Mouse (Mus musculus): ENCODE results near the gene Ankib1. TPM values are rescaled to one million over a fixed set of nuclear protein-coding genes. Genes with fewer than 3 reads are reported as not detected.
"Not testable (repeated sequence)": the region's sequence is repeated elsewhere in the genome, so short reads cannot be mapped to it uniquely, and the experiment has no call there.

Gene Ankib1
- polyA plus RNA-seq, 1 experiment from 2014 or later: 18.0 TPM

- no peaks in the 10 kb centered on the region for H3K27me3 ChIP-seq
- no peak overlapping the region for H3K4me2 ChIP-seq
- H3K9me3 ChIP-seq: no peaks in the 10 kb centered on the region
- WGBS: 79% methylated on average over 4 of the region's 4 CpGs
- H3K4me1 ChIP-seq (replicated peaks): peaks cover 11% of the 10 kb centered on the region; the same call in 1 of the 2 replicates
- no peak for ATAC-seq (ENCODE audit: low FRiP score, low read depth)
- no peak overlapping the region for H3K9ac ChIP-seq
- H3K4me3 ChIP-seq: no peak overlapping the region
- H3K36me3 ChIP-seq: no peaks in the 10 kb centered on the region
- no peak overlapping the region for H3K27ac ChIP-seq (replicated peaks)
Measured at GRCm38 (mm10) chr5:3787548-3787947, 15.2 kb downstream of the Ankib1 start.

GRCm38 (mm10) chr5:3784751-3785496, 17.8 kb downstream of the Ankib1 start:
- no peak for ATAC-seq (ENCODE audit: low FRiP score, low read depth)
- WGBS: 29% methylated on average over 1 of the region's 1 CpGs
- H3K27me3 ChIP-seq: no peaks in the 10 kb centered on the region

DNA sequence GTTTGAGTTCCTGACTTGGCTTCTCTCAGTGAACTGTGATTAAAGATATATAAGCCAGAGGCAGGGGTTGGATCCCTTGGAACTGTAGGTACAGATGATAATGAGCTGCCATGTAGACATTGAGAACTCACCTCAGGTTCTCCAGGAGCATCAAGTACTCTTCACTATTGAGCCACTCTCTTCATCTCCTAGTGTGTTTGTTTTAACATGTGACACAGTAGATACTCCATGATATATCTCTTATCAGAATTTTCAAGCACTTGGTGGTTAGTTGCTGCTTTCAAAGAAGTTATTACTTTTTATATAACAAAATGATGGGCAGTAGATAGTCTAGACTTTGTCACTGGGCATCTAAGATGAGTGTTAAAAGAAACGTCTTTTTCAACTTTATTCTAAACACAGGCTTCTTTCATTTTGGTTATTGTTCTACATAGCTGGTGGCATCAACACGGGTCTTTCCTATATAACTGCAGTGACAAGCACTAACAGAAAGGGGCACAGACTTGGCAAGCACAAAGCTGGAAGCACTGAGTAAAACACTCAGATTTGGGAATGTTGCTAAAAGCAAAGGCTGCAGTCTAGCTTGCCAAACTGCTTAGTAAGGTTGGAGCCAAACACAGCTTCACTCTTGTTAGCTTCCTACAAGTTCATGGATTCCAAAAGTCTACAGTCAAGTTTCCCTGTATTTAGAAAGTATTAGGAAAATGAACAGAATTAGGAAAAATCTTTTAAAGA, 18.6 kb downstream of the Ankib1 start:
- no peak overlapping the region for H3K4me2 ChIP-seq
- H3K9ac ChIP-seq: no peak overlapping the region
- H3K27ac ChIP-seq (replicated peaks): no peak overlapping the region
- H3K4me1 ChIP-seq (replicated peaks): peaks cover 11% of the 10 kb centered on the region; the same call in 1 of the 2 replicates
- H3K36me3 ChIP-seq: no peaks in the 10 kb centered on the region
- ATAC-seq (ENCODE audit: low FRiP score, low read depth): no peak
- no peaks in the 10 kb centered on the region for H3K9me3 ChIP-seq
- no peaks in the 10 kb centered on the region for H3K27me3 ChIP-seq
- WGBS: 78% methylated on average over 2 of the region's 2 CpGs
- no peak overlapping the region for H3K4me3 ChIP-seq

More at GRCm38 (mm10) chr5:3784751-3785496, 17.8 kb downstream of the Ankib1 start:
- no peak overlapping the region for H3K4me3 ChIP-seq
- peaks cover 11% of the 10 kb centered on the region; the same call in 1 of the 2 replicates for H3K4me1 ChIP-seq (replicated peaks)
- no peak overlapping the region for H3K9ac ChIP-seq
- no peaks in the 10 kb centered on the region for H3K36me3 ChIP-seq
- no peak overlapping the region for H3K4me2 ChIP-seq
- H3K27ac ChIP-seq (replicated peaks): no peak overlapping the region
- no peaks in the 10 kb centered on the region for H3K9me3 ChIP-seq

GRCm38 (mm10) chr5:3782670-3783069, 20.1 kb downstream of the Ankib1 start:
- no peak overlapping the region for H3K4me2 ChIP-seq
- peaks cover 11% of the 10 kb centered on the region; the same call in 1 of the 2 replicates for H3K4me1 ChIP-seq (replicated peaks)
- ATAC-seq (ENCODE audit: low FRiP score, low read depth): no peak
- no peaks in the 10 kb centered on the region for H3K9me3 ChIP-seq
- H3K9ac ChIP-seq: no peak overlapping the region
- no peak overlapping the region for H3K27ac ChIP-seq (replicated peaks)
- no peaks in the 10 kb centered on the region for H3K36me3 ChIP-seq
- no peak overlapping the region for H3K4me3 ChIP-seq
- no peaks in the 10 kb centered on the region for H3K27me3 ChIP-seq

DNA sequence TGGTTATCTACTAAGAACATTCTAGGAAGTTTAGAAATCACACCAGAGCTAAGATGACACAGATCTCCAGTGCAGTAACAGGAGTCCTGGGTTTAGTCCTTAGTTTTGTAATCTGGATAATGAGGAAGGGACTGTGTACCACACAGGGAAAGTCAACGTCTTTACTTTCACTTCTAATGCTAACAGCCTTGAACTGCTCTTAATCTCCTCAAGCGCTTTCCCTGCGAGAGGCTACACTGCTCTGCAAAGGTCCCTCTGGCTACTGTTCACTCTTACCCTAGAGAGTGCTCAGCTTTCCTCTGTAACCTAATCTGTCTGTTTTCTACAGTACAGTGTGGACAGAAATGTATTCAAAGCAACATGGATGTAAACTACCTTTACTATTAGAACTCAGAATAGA, 30.7 kb downstream of the Ankib1 start:
- Histone ChIP-seq H3K36me3 (peaks cover 10% of the 10 kb centered on the region; the same call in 1 of the 2 replicates), H3K9me3 (no peaks in the 10 kb centered on the region), H3K4me3 (no peak overlapping the region), H3K27me3 (no peaks in the 10 kb centered on the region), H3K4me2 (no peak overlapping the region), H3K4me1 (replicated peaks) (no peaks in the 10 kb centered on the region), H3K27ac (replicated peaks) (0 out of 2 replicates have a peak overlapping the region, but pooled peaks have one; percentile 14), H3K9ac (no peak overlapping the region)
- 55% methylated on average over 3 of the region's 3 CpGs for WGBS
- ATAC-seq (ENCODE audit: low FRiP score, low read depth): no peak

DNA sequence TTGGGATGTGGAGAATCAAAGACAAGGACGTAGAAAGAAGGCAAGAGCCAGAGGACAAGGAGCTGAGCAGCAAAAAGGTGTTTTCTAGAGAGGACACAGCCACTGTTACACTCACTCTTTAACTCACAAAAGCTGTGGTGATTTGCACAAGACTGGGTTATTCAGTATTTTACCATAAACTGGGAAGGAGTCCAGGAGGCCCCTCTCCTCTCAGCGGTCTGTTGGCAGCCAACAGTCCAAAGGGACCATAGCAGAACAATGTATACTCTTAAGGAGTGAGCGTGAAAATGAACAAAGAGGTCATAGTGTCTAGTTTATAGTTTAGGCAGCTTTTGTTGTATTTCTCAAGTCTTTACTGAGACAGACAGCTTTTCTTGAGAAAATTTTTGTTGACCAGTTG, 31.2 kb downstream of the Ankib1 start:
- Histone ChIP-seq H3K27me3 (no peaks in the 10 kb centered on the region), H3K4me2 (no peak overlapping the region), H3K4me1 (replicated peaks) (no peaks in the 10 kb centered on the region), H3K9me3 (no peaks in the 10 kb centered on the region), H3K36me3 (peaks cover 10% of the 10 kb centered on the region; the same call in 1 of the 2 replicates), H3K27ac (replicated peaks) (0 out of 2 replicates have a peak overlapping the region, but pooled peaks have one; percentile 53), H3K4me3 (no peak overlapping the region), H3K9ac (no peak overlapping the region)
- 45% methylated on average over 3 of the region's 3 CpGs for WGBS
- ATAC-seq (ENCODE audit: low FRiP score, low read depth): peak; percentile 19; the same call in 1 of the 2 replicates

GRCm38 (mm10) chr5:3750536-3750935, 52.2 kb downstream of the Ankib1 start:
- ATAC-seq (ENCODE audit: low FRiP score, low read depth); H3K27me3 ChIP-seq; H3K4me1 ChIP-seq (replicated peaks); H3K36me3 ChIP-seq; H3K9me3 ChIP-seq; H3K9ac ChIP-seq; H3K4me3 ChIP-seq; H3K4me2 ChIP-seq; H3K27ac ChIP-seq (replicated peaks): not testable (repeated sequence)

- not testable (repeated sequence) for H3K9me3 ChIP-seq; H3K4me2 ChIP-seq; H3K4me1 ChIP-seq (replicated peaks); ATAC-seq (ENCODE audit: low FRiP score, low read depth); H3K4me3 ChIP-seq; H3K9ac ChIP-seq; H3K27ac ChIP-seq (replicated peaks); H3K27me3 ChIP-seq
- WGBS: 95% methylated on average over 24 of the region's 24 CpGs
- peaks cover 14% of the 10 kb centered on the region; the same call in 1 of the 2 replicates for H3K36me3 ChIP-seq
Measured at GRCm38 (mm10) chr5:3732846-3733245, 69.9 kb downstream of the Ankib1 start.

- Histone ChIP-seq H3K27me3 (no peaks in the 10 kb centered on the region), H3K4me2 (no peak overlapping the region), H3K9ac (no peak overlapping the region), H3K9me3 (no peaks in the 10 kb centered on the region), H3K4me3 (no peak overlapping the region), H3K36me3 (peaks cover 24% of the 10 kb centered on the region), H3K4me1 (replicated peaks) (no peaks in the 10 kb centered on the region), H3K27ac (replicated peaks) (no peak overlapping the region)
- no peak for ATAC-seq (ENCODE audit: low FRiP score, low read depth)
- WGBS: 75% methylated on average over 5 of the region's 5 CpGs
Measured at GRCm38 (mm10) chr5:3728820-3729219, 73.9 kb downstream of the Ankib1 start.

- Histone ChIP-seq H3K27me3 (no peaks in the 10 kb centered on the region), H3K4me1 (replicated peaks) (no peaks in the 10 kb centered on the region), H3K36me3 (peaks cover 42% of the 10 kb centered on the region), H3K9ac (no peak overlapping the region), H3K27ac (replicated peaks) (no peak overlapping the region), H3K4me3 (no peak overlapping the region), H3K4me2 (no peak overlapping the region), H3K9me3 (no peaks in the 10 kb centered on the region)
- no peak for ATAC-seq (ENCODE audit: low FRiP score, low read depth)
- WGBS: 89% methylated on average over 1 of the region's 1 CpGs
Measured at GRCm38 (mm10) chr5:3725491-3725890, 77.2 kb downstream of the Ankib1 start.

GRCm38 (mm10) chr5:3723415-3723814, 79.3 kb downstream of the Ankib1 start:
- H3K36me3 ChIP-seq: peaks cover 53% of the 10 kb centered on the region
- H3K4me2 ChIP-seq: no peak overlapping the region
- no peak overlapping the region for H3K4me3 ChIP-seq
- no peaks in the 10 kb centered on the region for H3K27me3 ChIP-seq
- no peak overlapping the region for H3K27ac ChIP-seq (replicated peaks)
- H3K9ac ChIP-seq: no peak overlapping the region
- no peaks in the 10 kb centered on the region for H3K4me1 ChIP-seq (replicated peaks)
- ATAC-seq (ENCODE audit: low FRiP score, low read depth): no peak
- no peaks in the 10 kb centered on the region for H3K9me3 ChIP-seq
- 94% methylated on average over 2 of the region's 2 CpGs for WGBS

- Histone ChIP-seq H3K36me3 (peaks cover 52% of the 10 kb centered on the region), H3K4me1 (replicated peaks) (no peaks in the 10 kb centered on the region), H3K9ac (no peak overlapping the region), H3K4me3 (no peak overlapping the region), H3K27me3 (no peaks in the 10 kb centered on the region), H3K4me2 (no peak overlapping the region), H3K9me3 (no peaks in the 10 kb centered on the region), H3K27ac (replicated peaks) (no peak overlapping the region)
- WGBS: 94% methylated on average over 2 of the region's 2 CpGs
- no peak for ATAC-seq (ENCODE audit: low FRiP score, low read depth)
Measured at GRCm38 (mm10) chr5:3722873-3723272, 79.9 kb downstream of the Ankib1 start.
